Comparison of ENCODE assay signal across 8 mouse cellular contexts in the genomic region with DNA sequence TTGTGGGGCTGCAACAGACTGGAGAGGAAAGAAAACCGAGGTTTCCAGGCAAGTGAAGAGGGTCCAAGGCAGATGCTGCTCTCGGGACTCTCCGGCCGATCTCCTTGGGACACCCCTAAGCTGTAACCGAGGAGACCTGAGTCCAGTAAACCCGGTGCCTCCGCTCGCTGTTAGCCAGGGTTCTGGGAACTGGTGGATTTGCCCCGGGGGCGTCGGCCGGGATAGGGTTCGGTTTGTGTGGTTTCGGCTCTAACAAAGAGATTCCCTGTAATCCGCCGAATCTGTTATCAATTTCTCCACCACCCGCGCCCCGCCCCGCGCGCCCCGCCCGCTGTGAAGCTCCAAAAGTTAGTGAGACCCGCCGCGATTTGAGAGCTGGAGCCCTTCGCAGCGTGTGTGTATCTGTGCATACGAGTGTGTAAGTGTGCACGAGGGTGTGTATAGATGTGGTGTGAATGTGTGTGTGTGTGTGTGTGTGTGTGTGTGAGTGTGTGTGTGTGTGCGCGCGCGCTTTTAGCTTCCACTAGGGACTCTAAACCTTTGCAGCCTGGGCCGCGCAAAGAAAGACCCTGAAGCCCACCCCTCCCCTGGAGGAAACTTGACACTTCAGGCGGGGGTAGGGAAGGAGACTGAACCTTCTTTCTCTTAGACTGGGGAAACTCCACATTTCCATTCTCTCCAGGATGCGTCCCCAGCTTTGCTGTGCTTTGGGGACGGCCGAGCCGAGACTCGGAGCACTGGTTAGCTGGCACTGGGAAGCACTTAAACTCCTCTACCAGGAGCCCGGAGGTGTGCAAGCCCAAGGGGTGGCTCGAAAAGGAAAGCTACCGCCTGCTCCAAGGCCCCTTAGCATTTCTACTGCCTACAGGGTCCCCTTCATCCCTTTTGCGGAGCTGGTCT. TPM values are rescaled to one million over a fixed set of nuclear protein-coding genes. Genes with fewer than 3 reads are reported as not detected.
A peak's percentile ranks its signal among the peaks of the same experiment; 100 is the strongest.
DNase-seq lines count a peak whose midpoint lies in the region; ATAC-seq and TF ChIP-seq lines count a peak whose summit lies in the region.

No protein-coding gene starts in this region.

- no peak for TF ChIP-seq CTCF in left cerebral cortex, adult 2 months (IDR thresholded peaks at IDR 0.05)
- TF ChIP-seq CTCF in brain, embryonic 14.5 days (IDR thresholded peaks at IDR 0.05; ENCODE audit: borderline replicate concordance, extremely low read depth, insufficient read depth, insufficient read length) = no peak

- peak overlapping the region; percentile 29 for H3K9ac ChIP-seq in forebrain, embryonic 15.5 days (replicated peaks)
- H3K9ac ChIP-seq in intestine, embryonic 15.5 days = peak overlapping the region; percentile 48
- H3K9ac ChIP-seq in midbrain, embryonic 15.5 days = peak overlapping the region; percentile 36

- intact Hi-C loops in left cerebral cortex, adult 2 months (cut with DNase I) = loop anchor here (5.0 to 10.0 kb wide), 4 partner anchors 225 to 578 kb away; no protein-coding TSS in a partner anchor

- H3K9me3 ChIP-seq in forebrain, embryonic 15.5 days = no peaks in the 10 kb centered on the region
- H3K9me3 ChIP-seq in intestine, embryonic 15.5 days = no peaks in the 10 kb centered on the region
- H3K9me3 ChIP-seq in midbrain, embryonic 15.5 days = no peaks in the 10 kb centered on the region

- no peak for ATAC-seq in forebrain, embryonic 15.5 days (replicated peaks)
- ATAC-seq in intestine, embryonic 15.5 days = no peak
- ATAC-seq in midbrain, embryonic 15.5 days (replicated peaks) = no peak; the same call in 1 of the 2 replicates
- no peak for ATAC-seq in megakaryocyte progenitor cell, adult 5-6 weeks (replicated peaks; ENCODE audit: poor library complexity)
- no peak for ATAC-seq in monocyte, adult 5-6 weeks (replicated peaks; ENCODE audit: insufficient number of reproducible peaks, low FRiP score, low TSS enrichment, poor library complexity, severe bottlenecking)

- peak overlapping the region; percentile 66 for H3K4me2 ChIP-seq in forebrain, embryonic 15.5 days (replicated peaks)
- H3K4me2 ChIP-seq in intestine, embryonic 15.5 days (replicated peaks) = peak overlapping the region; percentile 90
- H3K4me2 ChIP-seq in midbrain, embryonic 15.5 days = peak overlapping the region; percentile 95

- under 1% methylated on average over 45 of the region's 47 CpGs for WGBS in forebrain, embryonic 15.5 days
- WGBS in intestine, embryonic 15.5 days = 2% methylated on average over 47 of the region's 47 CpGs
- WGBS in midbrain, embryonic 15.5 days = 1% methylated on average over 47 of the region's 47 CpGs

- peaks cover 42% of the 10 kb centered on the region for H3K27me3 ChIP-seq in forebrain, embryonic 15.5 days
- peaks cover 33% of the 10 kb centered on the region for H3K27me3 ChIP-seq in intestine, embryonic 15.5 days (replicated peaks)
- H3K27me3 ChIP-seq in midbrain, embryonic 15.5 days (replicated peaks) = peaks cover 54% of the 10 kb centered on the region

- no peaks in the 10 kb centered on the region for H3K36me3 ChIP-seq in forebrain, embryonic 15.5 days
- no peaks in the 10 kb centered on the region for H3K36me3 ChIP-seq in intestine, embryonic 15.5 days
- no peaks in the 10 kb centered on the region for H3K36me3 ChIP-seq in midbrain, embryonic 15.5 days (replicated peaks)

- no peak for TF ChIP-seq POLR2A in brain, embryonic 14.5 days (IDR thresholded peaks at IDR 0.05; ENCODE audit: borderline replicate concordance, extremely low read depth, insufficient read depth, insufficient read length, poor library complexity, severe bottlenecking)

- H3K27ac ChIP-seq in left cerebral cortex, adult 2 months = no peak overlapping the region
- peak overlapping the region; percentile 49 for H3K27ac ChIP-seq in forebrain, embryonic 15.5 days (replicated peaks)
- H3K27ac ChIP-seq in intestine, embryonic 15.5 days = peak overlapping the region; percentile 62
- peak overlapping the region; percentile 16; the same call in 1 of the 2 replicates for H3K27ac ChIP-seq in midbrain, embryonic 15.5 days

- H3K4me1 ChIP-seq in forebrain, embryonic 15.5 days = peaks cover 68% of the 10 kb centered on the region
- H3K4me1 ChIP-seq in intestine, embryonic 15.5 days (replicated peaks) = peaks cover 14% of the 10 kb centered on the region; the same call in 1 of the 2 replicates
- H3K4me1 ChIP-seq in midbrain, embryonic 15.5 days = peaks cover 61% of the 10 kb centered on the region

- DNase-seq in left cerebral cortex, adult 2 months (ENCODE audit: extremely low spot score in 1 of 2, low spot score in 2 of 2) = no peak
- no peak for DNase-seq in left cerebral cortex, adult 11 months (ENCODE audit: low spot score)
- peak; percentile 63 for DNase-seq in brain, embryonic 14.5 days (ENCODE audit: low read depth)

- H3K4me3 ChIP-seq in left cerebral cortex, adult 2 months = peak overlapping the region; percentile 34
- H3K4me3 ChIP-seq in forebrain, embryonic 15.5 days = peak overlapping the region; percentile 53
- H3K4me3 ChIP-seq in intestine, embryonic 15.5 days (replicated peaks) = peak overlapping the region; percentile 71
- peak overlapping the region; percentile 39 for H3K4me3 ChIP-seq in midbrain, embryonic 15.5 days

RNA-seq across cellular contexts. Expression of a gene that starts 5.1 kb away (rescaled TPM):
- total RNA-seq in left cerebral cortex, adult 2 months (2021) = 10 to 100 TPM in 1 of 2 experiments, 1 to 10 TPM in 1; 9.6 to 10.1 TPM
- 15.0 and 22.6 TPM in 2 replicates for polyA plus RNA-seq in brain, embryonic 14.5 days (2012; rRNA removed)
- 14.2 and 17.4 TPM in 2 replicates for polyA plus RNA-seq in forebrain, embryonic 15.5 days (2015; fragmentation: Nextera tagmentation; extraction: Ambion mirVana)
- 23.2 and 27.4 TPM in 2 replicates for polyA plus RNA-seq in intestine, embryonic 15.5 days (2015; fragmentation: Nextera tagmentation; extraction: Ambion mirVana)
- polyA plus RNA-seq in midbrain, embryonic 15.5 days (2015; fragmentation: Nextera tagmentation; extraction: Ambion mirVana) = 13.6 and 15.4 TPM in 2 replicates
- total RNA-seq in megakaryocyte progenitor cell, adult 5-6 weeks (2015) = not detected in 2 replicates
- not detected in 2 replicates for total RNA-seq in megakaryocyte progenitor cell, adult 5-6 weeks (2017)
- not detected in 3 replicates for total RNA-seq in monocyte, adult 5-6 weeks (2017)
